Mouse (Mus musculus) erythroblast, adult 5-6 weeks (primary cell): ENCODE data around the gene Zfp513. TPM values are rescaled to one million over a fixed set of nuclear protein-coding genes. Genes with fewer than 3 reads are reported as not detected.

ENCODE experiments used
- ATAC-seq: replicated peaks from 2 replicates; pipeline ENCODE4 v1.8.0; 2016; ENCODE audit warnings: moderate number of reproducible peaks, mild to moderate bottlenecking, moderate TSS enrichment, inconsistent platforms; ENCODE audit not compliant: poor library complexity, low FRiP score, severe bottlenecking
- total RNA-seq, 2 experiments: library from RNA; stranded (forward) in 1 of 2; stranded (reverse) in 1 of 2; fragments of 150-400 nt in 1 of 2; fragments of 200-764, 138-1000 nt in 1 of 2; gene quantifications; 2 replicates each; pipeline versions ENCODE4 v1.2.3 to v1.2.4; 2015 to 2017; ENCODE audit warnings: low replicate concordance in 2 of 2

Zfp513 gene
- total RNA-seq, 2 experiments from 2014 or later: 2.3 to 5.5 TPM

DNA sequence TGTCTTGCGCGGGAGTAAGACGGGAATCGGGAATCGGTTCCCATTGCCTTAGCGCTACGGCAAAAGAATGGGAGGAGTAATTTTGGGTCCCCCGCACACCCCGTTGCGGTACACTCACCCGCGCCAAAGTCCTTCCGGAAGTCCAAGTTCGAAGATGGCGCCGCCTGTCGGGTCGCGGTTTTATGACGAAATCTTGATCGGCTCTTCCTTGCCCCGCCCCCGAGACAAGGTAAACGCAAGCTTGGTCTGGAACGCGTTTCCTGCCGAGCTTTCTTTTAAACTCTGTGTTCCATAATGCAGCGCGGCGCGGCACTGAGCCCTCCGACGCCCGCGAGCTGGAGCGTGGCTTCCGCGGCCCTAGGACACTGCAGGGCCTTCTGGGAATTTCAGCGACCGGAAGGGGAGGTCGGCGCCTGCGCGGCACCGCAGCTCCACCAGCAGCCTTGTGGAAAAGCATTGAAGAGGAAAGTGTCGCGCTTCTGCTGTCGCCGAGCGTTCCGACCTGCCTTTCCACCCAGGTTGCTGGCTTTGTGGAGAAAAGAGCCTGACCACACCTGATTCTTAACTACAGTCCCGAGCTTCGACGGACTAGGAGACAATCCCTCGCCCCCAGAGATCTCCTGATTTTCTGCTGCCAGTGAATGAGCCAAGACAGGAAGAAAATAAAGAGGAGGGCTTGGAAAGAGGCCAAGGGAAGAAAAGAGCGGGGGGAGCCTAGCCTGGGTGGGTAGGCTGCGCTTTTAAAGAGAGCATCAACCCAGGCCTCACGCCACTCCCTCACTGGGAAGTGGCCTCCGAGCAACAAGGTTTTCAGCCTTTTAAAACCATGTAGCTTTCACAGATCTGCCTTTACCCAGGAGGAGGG is 22.1 kb downstream of the Zfp513 start, which contains the start of the genes Gm29609 and Gtf3c2:
Gene Gm29609 (minus strand): TSS at position 146 of the 865 bp plus-strand sequence.
Gene Gtf3c2 (minus strand): TSS at position 379 of the 865 bp plus-strand sequence.
- peak; percentile 89 for ATAC-seq

DNA sequence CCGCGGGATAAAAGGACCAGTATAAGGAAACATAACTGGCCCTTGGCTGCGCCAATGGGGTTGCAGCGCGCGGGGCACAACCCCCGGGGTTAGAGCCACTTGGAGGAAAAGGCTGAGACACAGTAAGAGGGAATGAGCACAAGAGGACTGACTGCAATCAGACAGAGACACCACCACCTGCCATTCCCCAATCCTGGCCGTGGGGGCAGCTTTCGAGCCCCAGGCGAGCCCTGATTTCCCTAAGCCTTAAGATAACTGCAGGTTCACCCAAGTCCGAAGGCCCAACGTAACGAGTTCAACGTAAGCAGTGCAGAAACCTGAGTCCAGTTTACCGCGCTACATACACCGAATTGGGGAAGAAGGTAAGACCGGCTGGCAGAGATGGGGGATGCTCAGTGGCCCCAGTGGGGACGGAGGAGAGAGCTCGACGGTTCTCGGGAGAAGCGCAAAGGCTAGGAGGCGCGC is 22.8 kb downstream of the Zfp513 start:
- peak; percentile 61 for ATAC-seq

DNA sequence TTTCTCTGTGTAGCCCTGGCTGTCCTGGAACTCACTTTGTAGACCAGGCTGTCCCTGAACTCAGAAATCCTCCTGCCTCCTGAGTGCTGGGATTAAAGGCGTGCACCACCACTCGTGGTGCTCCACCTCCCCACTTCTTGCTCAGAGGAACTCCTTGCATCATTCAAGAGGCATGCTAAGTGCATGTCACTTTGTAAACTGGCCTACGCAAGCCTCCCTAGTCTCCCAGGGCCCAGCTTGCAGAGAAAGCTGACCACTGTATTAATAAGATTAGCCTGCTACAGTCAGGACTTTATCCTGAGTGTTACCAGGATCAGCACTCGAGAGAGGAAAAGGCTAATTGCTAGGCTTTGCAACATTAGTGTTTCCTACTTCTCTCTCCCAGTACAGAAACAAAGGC is 33.5 kb downstream of the Zfp513 start:
- no peak for ATAC-seq

DNA sequence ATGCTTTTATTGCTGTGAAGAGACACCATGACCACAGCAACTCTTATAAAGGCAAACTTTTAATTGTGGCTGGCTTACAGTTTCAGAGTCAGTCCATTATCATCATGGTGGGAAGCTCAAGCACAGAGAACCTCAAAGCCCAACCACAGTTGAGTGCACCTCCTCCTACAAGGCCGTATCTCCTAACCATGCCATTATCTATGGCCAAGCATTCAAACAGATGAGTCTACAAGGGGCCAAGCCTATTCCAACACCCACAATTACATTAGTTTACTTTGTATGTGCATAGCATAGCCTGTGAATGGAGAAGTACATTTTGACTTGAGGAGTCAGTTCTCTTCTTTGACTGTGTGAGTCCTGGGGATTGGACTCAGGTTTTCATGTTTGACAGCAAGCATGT is 37.2 kb downstream of the Zfp513 start:
- ATAC-seq: no peak

DNA sequence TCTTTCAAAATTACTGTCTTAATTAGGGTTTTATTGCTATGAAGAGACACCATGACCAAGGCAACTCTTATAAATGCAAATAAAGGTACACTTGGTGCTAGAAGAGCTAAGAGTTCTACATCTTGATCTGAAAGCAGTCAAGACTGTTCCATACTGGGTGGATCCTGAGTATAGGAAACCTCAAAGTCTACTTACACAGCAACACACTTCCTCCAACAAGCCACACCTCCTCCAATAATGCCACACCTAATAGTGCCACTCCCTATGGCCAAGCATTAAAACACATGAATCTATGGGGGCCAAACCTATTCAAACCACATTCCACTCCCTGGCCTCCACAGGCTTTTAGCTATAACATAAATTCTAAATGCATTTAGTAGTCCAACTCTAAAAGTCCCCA is 39.6 kb downstream of the Zfp513 start:
- no peak for ATAC-seq

DNA sequence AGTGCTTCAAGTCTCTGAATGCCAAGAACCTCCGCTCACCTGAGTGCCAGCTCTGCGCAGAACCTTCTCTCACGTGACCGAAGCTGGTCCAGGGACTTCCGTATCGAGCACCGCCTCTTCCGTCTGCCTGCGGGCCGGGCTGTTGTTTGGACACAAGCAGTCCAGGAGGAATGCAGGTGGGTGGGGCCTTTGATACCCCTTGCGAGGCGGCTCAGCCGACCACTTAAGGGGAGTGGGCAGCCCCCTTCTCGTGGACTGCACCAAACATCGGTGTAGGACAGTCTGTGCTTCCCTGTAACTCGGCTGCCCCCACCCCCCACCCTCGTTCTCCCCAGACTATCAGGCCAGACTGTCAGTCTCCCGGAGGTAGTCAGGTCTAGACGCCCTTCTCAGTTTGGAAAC is 48.0 kb downstream of the Zfp513 start, which contains the start of gene Mpv17:
Gene Mpv17 (minus strand): TSS at position 100 of the 402 bp plus-strand sequence.
- peak; percentile 98 for ATAC-seq

DNA sequence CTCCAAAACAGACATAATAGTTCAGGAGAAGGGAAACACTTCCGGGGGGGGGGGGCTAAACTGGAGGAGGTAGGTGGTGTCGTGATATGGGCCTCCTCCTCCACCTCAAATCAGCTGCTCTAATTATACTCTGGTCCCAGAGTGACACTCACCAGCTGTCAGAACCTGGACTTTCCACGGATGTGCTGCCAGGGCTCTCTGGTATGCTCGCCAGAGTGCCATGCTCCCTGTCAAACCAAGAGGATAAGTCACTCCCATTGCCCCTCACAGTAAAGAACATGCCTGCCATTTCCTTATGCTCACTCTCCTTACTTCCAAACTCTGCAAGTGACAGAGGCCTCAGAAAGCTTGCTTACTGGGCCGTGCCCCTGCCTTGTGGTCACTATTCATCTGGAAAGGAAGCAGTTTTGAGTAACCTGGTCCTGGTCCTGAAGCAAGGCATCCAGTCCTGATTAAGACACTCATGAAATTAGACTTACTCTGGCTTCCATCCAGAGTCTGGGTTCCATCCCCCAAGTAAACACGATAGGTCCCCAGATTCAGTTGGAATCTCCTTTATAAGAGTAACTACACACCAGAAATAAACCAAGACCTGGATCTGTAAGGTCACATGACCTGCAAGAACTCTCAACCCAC is 48.5 kb downstream of the Zfp513 start:
- ATAC-seq: peak; percentile 10; the same call in 1 of the 2 replicates

DNA sequence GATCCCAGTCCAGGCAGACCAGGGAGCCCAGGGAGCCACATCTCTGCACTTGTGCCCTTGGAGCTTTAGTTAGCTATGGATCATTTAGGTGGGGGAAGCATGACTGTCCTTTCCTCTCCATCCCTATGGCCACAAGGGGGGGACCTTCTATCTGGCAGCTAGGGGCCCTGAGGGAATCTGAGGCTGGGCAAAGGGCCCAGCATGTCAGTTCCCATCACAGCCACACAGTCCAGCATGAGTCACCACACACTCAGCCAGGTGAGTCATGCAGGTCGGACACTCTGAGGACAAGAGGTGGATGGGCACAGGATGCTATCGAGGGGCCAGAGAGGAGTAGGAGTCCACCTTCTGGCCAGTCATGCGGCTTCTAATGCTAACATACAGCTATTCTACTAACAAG is 50.4 kb downstream of the Zfp513 start:
- ATAC-seq: no peak

DNA sequence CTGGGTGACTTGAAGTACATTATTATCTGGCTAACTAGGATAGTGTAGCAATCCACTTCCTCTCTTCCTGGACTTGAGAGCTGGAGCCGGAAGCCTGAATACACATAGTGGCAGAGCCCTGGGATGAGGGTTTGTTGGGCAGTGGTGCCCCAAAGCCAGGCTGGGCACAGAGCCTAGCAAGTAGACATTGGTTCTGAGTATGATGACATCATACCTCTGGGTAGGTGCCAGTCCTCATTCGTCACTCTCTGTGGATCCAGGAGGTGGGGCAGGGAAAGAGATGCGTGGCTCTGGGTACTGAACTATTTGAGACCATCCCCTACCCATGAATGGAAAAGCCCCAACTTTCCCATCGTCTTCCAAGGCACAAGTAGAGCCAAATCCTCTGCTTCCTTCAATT is 52.3 kb downstream of the Zfp513 start:
- ATAC-seq: no peak

Other genes with a start within 250 kb of the Zfp513 start
- gene Preb, start 241.9 kb downstream of the Zfp513 start, total RNA-seq (2015; ENCODE audit: low replicate concordance): 12.7 and 21.9 TPM in 2 replicates
- gene Preb, start 241.9 kb downstream of the Zfp513 start, total RNA-seq (2017; ENCODE audit: low replicate concordance): 10.6 and 27.0 TPM in 2 replicates
- gene Tcf23, start 233.6 kb downstream of the Zfp513 start, total RNA-seq (2015; ENCODE audit: low replicate concordance): not detected in 2 replicates
- gene Tcf23, start 233.6 kb downstream of the Zfp513 start, total RNA-seq (2017; ENCODE audit: low replicate concordance): not detected in 2 replicates
- gene Atraid, start 154.0 kb downstream of the Zfp513 start, total RNA-seq (2015; ENCODE audit: low replicate concordance): 21.3 and 40.5 TPM in 2 replicates
- gene Atraid, start 154.0 kb downstream of the Zfp513 start, total RNA-seq (2017; ENCODE audit: low replicate concordance): 22.3 and 26.8 TPM in 2 replicates
- 0.42 TPM in 1 of 2 replicates, not detected in the other for gene Slc5a6, start 153.4 kb downstream of the Zfp513 start, total RNA-seq (2015; ENCODE audit: low replicate concordance)
- 0.98 TPM in 1 of 2 replicates, not detected in the other for gene Slc5a6, start 153.4 kb downstream of the Zfp513 start, total RNA-seq (2017; ENCODE audit: low replicate concordance)
- 6.5 and 16.3 TPM in 2 replicates for gene Cad, start 147.5 kb downstream of the Zfp513 start, total RNA-seq (2015; ENCODE audit: low replicate concordance)
- 6.7 and 10.6 TPM in 2 replicates for gene Cad, start 147.5 kb downstream of the Zfp513 start, total RNA-seq (2017; ENCODE audit: low replicate concordance)
- gene Dnajc5g, start 96.0 kb downstream of the Zfp513 start, total RNA-seq (2015; ENCODE audit: low replicate concordance): not detected in 2 replicates
- gene Dnajc5g, start 96.0 kb downstream of the Zfp513 start, total RNA-seq (2017; ENCODE audit: low replicate concordance): 0.70 TPM in 1 of 2 replicates, not detected in the other
- gene Slc30a3, start 94.1 kb downstream of the Zfp513 start, total RNA-seq (2015; ENCODE audit: low replicate concordance): not detected in 2 replicates
- not detected in 2 replicates for gene Slc30a3, start 94.1 kb downstream of the Zfp513 start, total RNA-seq (2017; ENCODE audit: low replicate concordance)
- gene Trim54, start 85.6 kb downstream of the Zfp513 start, total RNA-seq (2015; ENCODE audit: low replicate concordance): not detected in 2 replicates
- gene Trim54, start 85.6 kb downstream of the Zfp513 start, total RNA-seq (2017; ENCODE audit: low replicate concordance): not detected in 2 replicates
- not detected in 2 replicates for gene Ucn, start 63.5 kb downstream of the Zfp513 start, total RNA-seq (2015; ENCODE audit: low replicate concordance)
- gene Ucn, start 63.5 kb downstream of the Zfp513 start, total RNA-seq (2017; ENCODE audit: low replicate concordance): not detected in 2 replicates
- gene Mpv17, start 48.1 kb downstream of the Zfp513 start, total RNA-seq (2015; ENCODE audit: low replicate concordance): 9.4 and 11.1 TPM in 2 replicates
- 10.7 and 12.7 TPM in 2 replicates for gene Mpv17, start 48.1 kb downstream of the Zfp513 start, total RNA-seq (2017; ENCODE audit: low replicate concordance)
- gene Gm29609, start 22.4 kb downstream of the Zfp513 start, total RNA-seq (2015; ENCODE audit: low replicate concordance): not detected in 2 replicates
- gene Gm29609, start 22.4 kb downstream of the Zfp513 start, total RNA-seq (2017; ENCODE audit: low replicate concordance): not detected in 2 replicates
- gene Gtf3c2, start 22.2 kb downstream of the Zfp513 start, total RNA-seq (2015; ENCODE audit: low replicate concordance): 29.7 and 32.5 TPM in 2 replicates
- gene Gtf3c2, start 22.2 kb downstream of the Zfp513 start, total RNA-seq (2017; ENCODE audit: low replicate concordance): 24.8 and 30.7 TPM in 2 replicates
- 2.9 and 17.1 TPM in 2 replicates for gene Snx17, start 9.1 kb downstream of the Zfp513 start, total RNA-seq (2015; ENCODE audit: low replicate concordance)
- 12.3 and 15.8 TPM in 2 replicates for gene Snx17, start 9.1 kb downstream of the Zfp513 start, total RNA-seq (2017; ENCODE audit: low replicate concordance)
- gene Eif2b4, start 8.9 kb downstream of the Zfp513 start, total RNA-seq (2015; ENCODE audit: low replicate concordance): 9.8 and 42.1 TPM in 2 replicates
- 13.5 and 18.7 TPM in 2 replicates for gene Eif2b4, start 8.9 kb downstream of the Zfp513 start, total RNA-seq (2017; ENCODE audit: low replicate concordance)
- gene Ppm1g, start 18.4 kb upstream of the Zfp513 start, total RNA-seq (2015; ENCODE audit: low replicate concordance): 35.4 and 46.4 TPM in 2 replicates
- gene Ppm1g, start 18.4 kb upstream of the Zfp513 start, total RNA-seq (2017; ENCODE audit: low replicate concordance): 67.5 and 132 TPM in 2 replicates
- 20.1 and 31.5 TPM in 2 replicates for gene Nrbp1, start 38.6 kb upstream of the Zfp513 start, total RNA-seq (2015; ENCODE audit: low replicate concordance)
- gene Nrbp1, start 38.6 kb upstream of the Zfp513 start, total RNA-seq (2017; ENCODE audit: low replicate concordance): 23.0 and 28.1 TPM in 2 replicates
- gene Gm9970, start 38.9 kb upstream of the Zfp513 start, total RNA-seq (2015; ENCODE audit: low replicate concordance): not detected in 2 replicates
- gene Gm9970, start 38.9 kb upstream of the Zfp513 start, total RNA-seq (2017; ENCODE audit: low replicate concordance): not detected in 2 replicates
- gene Krtcap3, start 49.4 kb upstream of the Zfp513 start, total RNA-seq (2015; ENCODE audit: low replicate concordance): 1.5 TPM in 1 of 2 replicates, not detected in the other
- 4.0 and 4.6 TPM in 2 replicates for gene Krtcap3, start 49.4 kb upstream of the Zfp513 start, total RNA-seq (2017; ENCODE audit: low replicate concordance)
- gene Ift172, start 88.8 kb upstream of the Zfp513 start, total RNA-seq (2015; ENCODE audit: low replicate concordance): 0.58 and 3.1 TPM in 2 replicates
- gene Ift172, start 88.8 kb upstream of the Zfp513 start, total RNA-seq (2017; ENCODE audit: low replicate concordance): 5.6 and 7.9 TPM in 2 replicates
- not detected in 2 replicates for gene Fndc4, start 93.8 kb upstream of the Zfp513 start, total RNA-seq (2015; ENCODE audit: low replicate concordance)
- gene Fndc4, start 93.8 kb upstream of the Zfp513 start, total RNA-seq (2017; ENCODE audit: low replicate concordance): 0.34 TPM in 1 of 2 replicates, not detected in the other
- gene Gckr, start 95.1 kb upstream of the Zfp513 start, total RNA-seq (2015; ENCODE audit: low replicate concordance): not detected in 2 replicates
- gene Gckr, start 95.1 kb upstream of the Zfp513 start, total RNA-seq (2017; ENCODE audit: low replicate concordance): not detected in 2 replicates